Mouse (Mus musculus) erythroblast, embryonic 14.5 days (primary cell): ENCODE measurements around the gene Lancl1.

Experiments
- GATA1 ChIP-seq: IDR thresholded peaks from 2 replicates; pipeline ENCODE4 v1.6.1; 2012; ENCODE audit warnings: low read length, inconsistent platforms, mixed read lengths
- TAL1 ChIP-seq: IDR thresholded peaks from 3 replicates; pipeline ENCODE4 v1.6.1; 2012; ENCODE audit warnings: low read length, inconsistent platforms, mixed read lengths

GRCm38 (mm10) chr1:67077739-67078138 lies 39.1 kb upstream of the Lancl1 start:
- TF ChIP-seq GATA1 (no peak), TAL1 (no peak)
